Mouse (Mus musculus) mouse trophoblast stem cell (cell line): Measurements from ENCODE around the gene Nme8.

Experiments used
- in situ Hi-C, 2 experiments: fragments of 300-500 bp; cut with MseI, MboI; formaldehyde crosslinking; loops; 2 replicates in 1 of 2; 3 replicates in 1 of 2; pipeline ENCODE4 v1.15.1; 2025

The Nme8 gene

GRCm38 (mm10) chr13:19697790-19698189 is at the start of gene Nme8:
Gene Nme8, minus strand, starts transcription at chr13:19697794.
- in situ Hi-C loops: loop anchor here (5.0 to 25.0 kb wide), 2 partner anchors 575 to 590 kb away; no protein-coding TSS in a partner anchor

- in situ Hi-C loops: no loop called here
These were observed 48.1 kb upstream of the Nme8 start for GRCm38 (mm10) chr13:19745741-19746140.

GRCm38 (mm10) chr13:19744536-19744935 is 46.9 kb upstream of the Nme8 start:
- in situ Hi-C loops: no loop called here

GRCm38 (mm10) chr13:19734597-19734996 is 37.0 kb upstream of the Nme8 start:
- in situ Hi-C loops: no loop called here

DNA sequence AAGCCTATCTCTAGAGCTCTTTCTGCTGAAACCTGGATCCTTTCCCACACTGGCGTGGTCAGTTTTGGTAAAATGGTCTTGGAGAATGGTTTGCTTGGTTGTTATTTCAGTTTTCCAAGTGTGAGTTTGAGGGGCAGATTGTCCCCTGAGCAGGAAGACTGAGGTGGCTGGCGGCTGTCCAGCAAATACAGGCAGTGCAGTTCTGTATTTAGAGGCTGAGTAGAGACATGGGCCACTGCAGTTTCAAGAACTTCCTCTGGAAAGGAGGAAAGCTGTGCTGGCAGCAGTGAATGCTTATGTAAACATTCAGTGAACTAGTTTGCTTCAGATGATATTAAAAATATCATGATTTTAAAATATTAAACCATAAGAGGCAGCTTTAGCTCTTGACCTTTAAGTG is 33.2 kb upstream of the Nme8 start:
- in situ Hi-C loops: no loop called here

DNA sequence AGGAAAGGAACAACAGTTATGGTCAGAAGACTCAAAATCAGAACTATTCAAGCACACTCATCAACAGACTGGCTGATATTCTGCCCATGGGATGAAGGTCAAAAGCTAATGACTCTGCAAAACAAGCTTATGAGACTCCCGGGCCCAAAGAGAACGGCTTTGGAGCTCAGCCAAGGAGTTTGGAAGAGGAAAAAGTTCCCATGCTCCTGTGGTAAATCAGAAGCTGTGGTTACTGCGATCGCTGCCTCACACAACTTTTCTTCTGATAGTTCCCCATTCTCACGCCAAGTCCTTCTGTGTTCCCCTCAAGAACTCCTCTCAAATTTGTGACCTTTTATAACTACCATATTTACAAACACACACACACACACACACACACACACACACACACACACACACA is 21.4 kb upstream of the Nme8 start:
- in situ Hi-C loops: no loop called here

GRCm38 (mm10) chr13:19717201-19717600 is 19.6 kb upstream of the Nme8 start:
- in situ Hi-C loops: no loop called here

- in situ Hi-C loops: no loop called here
These were observed 6.2 kb upstream of the Nme8 start for GRCm38 (mm10) chr13:19703806-19704205.

GRCm38 (mm10) chr13:19701443-19702078 is 4.0 kb upstream of the Nme8 start:
- in situ Hi-C loops: no loop called here

DNA sequence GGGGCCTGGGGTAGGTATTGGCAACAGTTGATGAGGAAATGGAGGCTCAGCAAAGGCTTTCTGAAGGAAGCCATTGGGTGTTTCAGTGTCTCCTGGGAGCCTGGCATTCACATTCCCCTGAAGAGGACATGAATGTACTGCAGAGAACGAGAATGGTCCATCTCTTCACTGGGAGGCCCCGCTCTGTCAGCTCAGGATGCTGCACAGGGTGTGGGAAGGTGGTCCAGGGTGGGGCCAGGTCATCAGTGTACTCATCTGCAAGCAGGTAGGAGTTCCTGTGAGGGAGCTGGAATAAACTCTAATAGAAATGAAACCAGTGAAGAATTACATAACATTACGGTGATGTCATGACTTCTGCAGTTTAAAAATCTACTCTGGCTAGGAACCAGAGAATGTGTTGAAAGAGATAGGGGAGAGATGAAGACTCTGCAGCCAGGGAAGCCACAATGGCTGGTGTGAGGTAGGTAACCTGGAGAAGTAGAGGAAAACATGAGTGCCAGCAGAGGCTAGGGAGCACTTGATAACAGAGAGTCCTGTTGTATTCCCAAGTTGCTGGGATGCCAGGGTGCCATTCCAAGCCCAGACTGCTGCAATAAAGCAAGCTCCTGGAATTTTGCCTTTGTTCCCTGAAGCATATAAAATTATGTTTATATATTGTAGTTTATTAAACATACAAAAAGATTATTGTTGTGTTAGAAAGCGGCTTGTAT is 3.3 kb upstream of the Nme8 start:
- in situ Hi-C loops: no loop called here

DNA sequence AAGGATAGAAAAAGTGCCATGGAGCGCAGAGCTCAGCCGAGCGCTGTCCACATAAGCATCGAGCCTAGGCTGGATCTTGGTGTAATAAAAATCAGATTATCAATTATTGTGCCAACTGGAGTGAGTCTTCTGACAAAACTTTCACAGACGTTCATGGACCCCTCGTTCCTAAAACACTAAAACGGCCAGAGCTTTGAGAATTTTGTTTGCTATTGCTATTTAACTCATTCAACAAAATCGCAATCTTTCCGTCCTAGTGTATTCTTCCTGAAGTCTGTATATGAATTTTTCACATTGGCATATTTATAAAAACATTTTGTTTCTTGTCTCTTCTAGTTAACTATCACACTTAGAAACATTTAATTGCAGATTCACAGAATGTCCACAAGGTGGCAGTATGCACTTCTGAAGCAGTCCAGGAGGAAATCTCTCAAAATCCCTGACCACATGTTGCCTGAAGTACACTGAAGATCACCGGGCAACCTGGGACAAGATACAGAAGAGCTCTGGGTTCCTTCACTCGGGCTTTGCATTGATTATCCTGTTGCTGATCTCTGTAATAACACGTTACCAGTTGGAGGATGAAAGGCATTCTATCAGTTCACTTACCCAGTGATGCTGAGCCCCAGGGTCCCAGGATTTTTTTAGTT is 1.1 kb upstream of the Nme8 start:
- in situ Hi-C loops: loop anchor here (5.0 to 25.0 kb wide), 2 partner anchors 574 to 589 kb away; no protein-coding TSS in a partner anchor

- in situ Hi-C loops: loop anchor here in 1 of 2 experiments (25.0 kb wide), 1 partner anchor 597 kb away; no protein-coding TSS in a partner anchor
These were observed 7.2 kb downstream of the Nme8 start for GRCm38 (mm10) chr13:19690417-19690816.

DNA sequence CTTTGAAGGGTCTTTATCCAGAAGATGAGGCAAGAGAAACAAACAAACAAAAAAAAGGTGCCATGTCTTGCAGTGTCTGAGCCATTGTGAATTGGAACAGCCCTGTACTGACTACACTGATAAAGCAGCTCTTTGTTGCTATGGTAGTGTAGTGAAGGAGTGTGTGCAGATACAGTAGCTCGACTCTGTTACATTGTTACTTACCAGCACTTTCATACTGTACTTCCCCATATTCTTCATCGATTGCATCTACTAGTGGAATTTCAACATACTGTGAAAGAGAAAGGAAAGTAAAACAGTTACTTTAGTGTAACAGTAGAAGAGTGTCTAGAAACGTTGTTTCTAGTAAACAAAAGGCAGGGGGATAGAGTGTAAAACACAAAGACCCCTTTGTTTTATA is 7.6 kb downstream of the Nme8 start:
- in situ Hi-C loops: loop anchor here (10.0 to 25.0 kb wide), 2 partner anchors 325 to 597 kb away; no protein-coding TSS in a partner anchor

- in situ Hi-C loops: loop anchor here (10.0 to 25.0 kb wide), 2 partner anchors 319 to 603 kb away; no protein-coding TSS in a partner anchor
These were observed 13.6 kb downstream of the Nme8 start for GRCm38 (mm10) chr13:19684007-19684406.

DNA sequence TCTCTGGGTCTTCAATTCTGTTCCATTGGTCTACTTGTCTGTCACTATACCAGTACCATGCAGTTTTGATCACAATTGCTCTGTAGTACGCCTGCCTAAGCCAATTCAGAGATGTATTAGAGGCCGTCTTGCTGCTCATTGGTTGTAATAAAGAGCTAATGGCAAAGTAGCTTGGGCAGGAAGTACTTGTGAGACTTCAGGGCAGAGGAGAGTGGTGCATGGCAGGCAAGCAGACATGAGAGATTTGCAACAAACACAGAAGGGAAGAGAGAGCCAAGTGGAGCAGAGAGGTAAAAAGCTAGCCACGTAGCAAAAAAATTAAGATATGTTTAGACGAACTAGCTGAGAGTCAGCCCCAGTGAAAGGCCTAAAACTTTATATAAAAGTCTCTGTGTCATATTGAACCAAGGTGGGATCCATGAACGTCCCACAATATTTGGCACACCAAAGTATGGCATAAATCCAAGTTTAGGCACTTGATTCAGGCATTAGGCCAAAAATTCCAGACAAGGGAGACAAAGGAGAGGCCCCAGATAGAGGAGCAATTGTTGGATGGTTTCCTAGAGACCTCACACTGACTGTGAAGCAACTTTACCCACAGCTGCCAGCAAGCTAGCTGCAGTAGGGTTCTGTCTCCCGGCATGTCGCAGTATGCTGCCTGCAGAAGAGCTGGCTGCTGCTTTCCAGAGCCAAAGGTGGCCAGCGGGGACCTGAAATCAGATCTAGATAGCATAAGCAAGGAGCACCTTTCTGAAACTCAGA is 14.5 kb downstream of the Nme8 start:
- in situ Hi-C loops: loop anchor here (10.0 to 25.0 kb wide), 2 partner anchors 318 to 604 kb away; no protein-coding TSS in a partner anchor

- in situ Hi-C loops: no loop called here
These were observed 23.0 kb downstream of the Nme8 start for GRCm38 (mm10) chr13:19674601-19675000.

DNA sequence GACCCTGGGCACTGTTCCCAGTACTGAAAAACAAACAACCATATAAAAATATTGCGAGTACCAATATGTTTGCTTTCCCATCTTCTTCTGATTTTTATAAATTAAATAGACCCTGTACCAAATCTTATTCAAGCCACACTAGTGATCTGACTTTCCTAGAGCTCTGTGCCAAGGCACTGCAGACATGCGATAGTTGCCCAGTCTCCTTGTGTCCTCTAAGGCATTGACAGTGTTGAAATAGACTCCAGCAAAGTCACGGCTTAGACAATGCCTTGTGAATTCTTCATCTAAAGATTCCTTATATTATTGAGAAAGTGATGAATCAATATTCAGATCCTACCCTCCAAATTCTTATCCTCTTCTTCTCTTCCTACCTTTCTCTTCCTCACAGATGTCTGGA is 23.6 kb downstream of the Nme8 start:
- in situ Hi-C loops: no loop called here

DNA sequence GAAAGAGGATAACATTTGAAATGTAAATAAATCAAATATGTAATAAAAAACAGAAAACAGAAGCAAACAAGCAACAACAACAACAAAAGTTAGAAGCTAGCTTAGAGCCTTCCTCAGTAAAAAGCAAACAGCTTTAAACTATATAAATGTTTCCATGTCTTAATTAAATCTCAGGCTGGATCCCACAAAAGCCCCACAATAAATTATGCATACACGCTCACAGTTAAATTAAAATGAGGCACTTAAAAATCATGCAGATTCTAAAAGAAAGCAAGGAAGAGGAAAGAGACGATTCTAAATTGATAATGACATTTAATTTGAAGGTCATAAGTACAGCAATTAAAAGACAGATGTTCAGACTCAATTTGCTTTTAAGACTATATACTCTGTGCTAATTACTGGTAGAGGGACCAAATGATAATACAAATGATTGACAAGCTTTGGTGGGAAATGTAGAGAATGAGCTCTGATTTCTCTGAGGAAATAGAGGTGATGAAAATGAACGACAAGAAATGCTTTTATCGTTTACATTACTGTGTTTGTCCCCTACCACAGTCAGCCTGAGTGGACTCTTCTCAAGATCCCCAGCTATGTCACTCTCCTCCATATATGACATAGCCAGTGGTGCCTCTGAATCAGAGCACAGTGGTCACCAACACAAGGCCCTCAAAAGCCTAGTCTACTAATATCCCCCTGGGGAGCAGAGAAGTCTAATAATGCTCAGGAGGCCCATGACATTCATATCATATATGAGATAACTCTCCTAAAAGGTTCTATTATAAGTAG is 29.0 kb downstream of the Nme8 start:
- in situ Hi-C loops: no loop called here

DNA sequence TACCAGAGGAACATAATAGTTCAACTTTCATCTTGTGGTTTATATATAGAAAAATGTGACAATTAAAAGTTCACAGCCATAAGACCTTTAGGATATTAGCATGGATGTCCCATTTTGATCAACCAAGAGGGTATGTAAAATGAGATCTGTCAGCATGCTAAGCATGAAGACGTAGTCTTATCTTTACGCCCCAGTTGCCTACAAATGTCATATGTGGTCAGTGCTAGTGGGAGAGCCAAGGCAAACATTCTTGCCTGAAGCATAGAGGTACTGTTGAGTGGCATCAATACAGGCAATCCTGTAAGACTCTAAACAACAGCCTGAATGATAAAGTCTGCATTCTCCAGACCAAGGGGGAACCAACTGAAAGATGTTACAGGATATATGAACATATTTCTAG is 45.2 kb downstream of the Nme8 start:
- in situ Hi-C loops: no loop called here

GRCm38 (mm10) chr13:19649824-19650223 is 47.8 kb downstream of the Nme8 start:
- in situ Hi-C loops: loop anchor here (25.0 kb wide), 2 partner anchors 288 to 463 kb away; no protein-coding TSS in a partner anchor

- in situ Hi-C loops: loop anchor here (25.0 kb wide), 2 partner anchors 282 to 457 kb away; no protein-coding TSS in a partner anchor
These were observed 53.4 kb downstream of the Nme8 start for GRCm38 (mm10) chr13:19644225-19644624.
